In the genomic region with DNA sequence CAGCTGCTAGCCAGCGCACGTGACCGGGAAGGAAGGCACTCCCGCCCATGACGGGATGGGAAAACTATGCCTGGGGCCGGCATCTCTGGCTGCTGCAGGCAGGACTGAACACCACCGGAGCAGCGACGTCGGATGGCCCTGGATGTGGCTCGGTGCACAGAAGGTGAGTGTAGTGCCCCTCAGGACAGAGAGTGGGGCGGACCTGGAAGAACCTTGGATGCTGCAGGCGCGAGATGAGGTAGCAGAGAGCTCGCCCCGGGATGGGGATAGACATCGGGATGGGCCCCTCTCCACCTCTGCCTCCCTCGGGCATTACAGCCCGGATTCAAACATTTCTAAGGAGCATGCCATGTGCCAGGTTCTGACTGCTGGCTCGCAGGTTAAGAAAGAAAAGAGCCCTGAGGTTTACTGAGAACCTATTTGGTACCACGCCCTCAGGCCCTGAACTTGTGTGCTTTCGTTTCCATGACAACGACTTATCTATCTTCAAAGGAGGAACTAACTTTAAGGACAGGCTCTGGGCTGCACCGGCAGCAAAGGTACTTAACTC, we compare ENCODE assay signal across 8 mouse cellular contexts. TPM values are rescaled to one million over a fixed set of nuclear protein-coding genes. Genes with fewer than 3 reads are reported as not detected.
DNase-seq lines count a peak whose midpoint lies in the region; ATAC-seq and TF ChIP-seq lines count a peak whose summit lies in the region.

Gene C1qtnf2 (plus strand): TSS at position 52 of the 550 bp plus-strand sequence.

- 2% methylated on average over 24 of the region's 24 CpGs for WGBS in forebrain, embryonic 12.5 days
- 3% methylated on average over 24 of the region's 24 CpGs for WGBS in limb, embryonic 14.5 days
- WGBS in midbrain, embryonic 15.5 days = 2% methylated on average over 24 of the region's 24 CpGs

- H3K4me2 ChIP-seq in forebrain, embryonic 12.5 days = peak within 1 kb of the TSS; percentile 64
- peak within 1 kb of the TSS; percentile 57 for H3K4me2 ChIP-seq in limb, embryonic 14.5 days (replicated peaks; ENCODE audit: low read depth, low read length, severe bottlenecking)
- peak within 1 kb of the TSS; percentile 51 for H3K4me2 ChIP-seq in midbrain, embryonic 15.5 days

- H3K9ac ChIP-seq in forebrain, embryonic 12.5 days = peak within 1 kb of the TSS; percentile 33; the same call in 1 of the 2 replicates
- peak within 1 kb of the TSS; percentile 42 for H3K9ac ChIP-seq in limb, embryonic 14.5 days (ENCODE audit: low read depth, low read length, severe bottlenecking)
- H3K9ac ChIP-seq in midbrain, embryonic 15.5 days = peak within 1 kb of the TSS; percentile 12; the same call in 1 of the 2 replicates

- intact Hi-C loops in heart, postnatal 14 days (cut with DNase I) = no loop called here

- peaks cover 10% of the 10 kb centered on the region for H3K4me1 ChIP-seq in forebrain, embryonic 12.5 days
- H3K4me1 ChIP-seq in limb, embryonic 14.5 days (ENCODE audit: control insufficient read depth, insufficient read depth, low read length) = peaks cover 22% of the 10 kb centered on the region
- peaks cover 15% of the 10 kb centered on the region for H3K4me1 ChIP-seq in midbrain, embryonic 15.5 days

- peak; percentile 89 for ATAC-seq in CD4-positive, CD25-positive, alpha-beta regulatory T cell, adult 4 months
- peak; percentile 71 for ATAC-seq in forebrain, embryonic 12.5 days (ENCODE audit: low FRiP score)
- ATAC-seq in limb, embryonic 14.5 days (ENCODE audit: low FRiP score, low read depth) = peak; percentile 81
- peak; percentile 71 for ATAC-seq in midbrain, embryonic 15.5 days (replicated peaks)

- H3K9me3 ChIP-seq in forebrain, embryonic 12.5 days = no peaks in the 10 kb centered on the region
- no peaks in the 10 kb centered on the region for H3K9me3 ChIP-seq in limb, embryonic 14.5 days (ENCODE audit: control insufficient read depth, low read length)
- H3K9me3 ChIP-seq in midbrain, embryonic 15.5 days = no peaks in the 10 kb centered on the region

- peak; percentile 24 for DNase-seq in T-cell, adult 2 months (ENCODE audit: low spot score)
- peak; percentile 68 to 77 for DNase-seq in heart, postnatal 14 days
- DNase-seq in limb, embryonic 14.5 days (ENCODE audit: low spot score) = peak; percentile 36
- DNase-seq in urinary bladder, postnatal 4 days (ENCODE audit: low spot score in 2 of 2) = peak; percentile 52 to 70
- no peak for DNase-seq in frontal cortex, postnatal 14 days (ENCODE audit: low spot score in 2 of 2)

- no peak for TF ChIP-seq POLR2A in limb, embryonic 14.5 days (IDR thresholded peaks at IDR 0.05; ENCODE audit: borderline replicate concordance, extremely low read depth, insufficient read depth, insufficient read length)

- H3K27me3 ChIP-seq in forebrain, embryonic 12.5 days = peaks cover 18% of the 10 kb centered on the region
- no peaks in the 10 kb centered on the region for H3K27me3 ChIP-seq in limb, embryonic 14.5 days (ENCODE audit: control insufficient read depth, insufficient read depth, low read length)
- no peaks in the 10 kb centered on the region for H3K27me3 ChIP-seq in midbrain, embryonic 15.5 days (replicated peaks)

- H3K4me3 ChIP-seq in forebrain, embryonic 12.5 days (replicated peaks) = peak within 1 kb of the TSS; percentile 35
- peak within 1 kb of the TSS; percentile 32 for H3K4me3 ChIP-seq in limb, embryonic 14.5 days (replicated peaks; ENCODE audit: low read length)
- peak within 1 kb of the TSS; percentile 29 for H3K4me3 ChIP-seq in midbrain, embryonic 15.5 days

- H3K36me3 ChIP-seq in forebrain, embryonic 12.5 days (replicated peaks) = no peaks in the 10 kb centered on the region
- no peaks in the 10 kb centered on the region for H3K36me3 ChIP-seq in limb, embryonic 14.5 days (ENCODE audit: control insufficient read depth, insufficient read depth, low read length)
- H3K36me3 ChIP-seq in midbrain, embryonic 15.5 days (replicated peaks) = no peaks in the 10 kb centered on the region

- no peak within 1 kb of the TSS for H3K27ac ChIP-seq in forebrain, embryonic 12.5 days
- H3K27ac ChIP-seq in limb, embryonic 14.5 days (replicated peaks; ENCODE audit: low read depth, low read length) = no peak within 1 kb of the TSS
- no peak within 1 kb of the TSS for H3K27ac ChIP-seq in midbrain, embryonic 15.5 days

RNA-seq across cellular contexts. Expression of gene C1qtnf2, which starts in this region (rescaled TPM):
- polyA plus RNA-seq in CD4-positive, CD25-positive, alpha-beta regulatory T cell, adult 4 months (2017; shearing (Covaris generic)) = not detected
- polyA plus RNA-seq in forebrain, embryonic 12.5 days (2016; fragmentation: Nextera tagmentation; extraction: Ambion mirVana) = 1.7 and 2.1 TPM in 2 replicates
- 1 to 10 TPM; 10.0 TPM for total RNA-seq in heart, postnatal 14 days (2021)
- 32.7 and 32.9 TPM in 2 replicates for polyA plus RNA-seq in limb, embryonic 14.5 days (2012; rRNA removed)
- 40.3 and 46.1 TPM in 2 replicates for polyA plus RNA-seq in limb, embryonic 14.5 days (2014; fragmentation: Nextera tagmentation; extraction: Ambion mirVana)
- 9.7 and 10.0 TPM in 2 replicates for polyA plus RNA-seq in midbrain, embryonic 15.5 days (2015; fragmentation: Nextera tagmentation; extraction: Ambion mirVana)

Comparison
In these comparisons a context has a peak if more than half of its experiments do, and no peak if none do; other contexts are left out.
1. Peak in ATAC-seq in CD4-positive, CD25-positive, alpha-beta regulatory T cell, adult 4 months; RNA of the gene not detected or under 1 TPM.
2. DNase-seq: peak in T-cell, adult 2 months (single experiment), heart, postnatal 14 days (2 of 2), limb, embryonic 14.5 days (single experiment) and urinary bladder, postnatal 4 days (2 of 2); none in frontal cortex, postnatal 14 days (0 of 2).
3. Peak in every context shown above with its lines, with median percentiles within 50 percentile points of each other: ATAC-seq, H3K4me2 ChIP-seq, H3K4me3 ChIP-seq and H3K9ac ChIP-seq.